Mouse (Mus musculus): ENCODE results near the gene Sntg2.
A peak's percentile ranks its signal among the peaks of the same experiment; 100 is the strongest.

The Sntg2 gene

DNA sequence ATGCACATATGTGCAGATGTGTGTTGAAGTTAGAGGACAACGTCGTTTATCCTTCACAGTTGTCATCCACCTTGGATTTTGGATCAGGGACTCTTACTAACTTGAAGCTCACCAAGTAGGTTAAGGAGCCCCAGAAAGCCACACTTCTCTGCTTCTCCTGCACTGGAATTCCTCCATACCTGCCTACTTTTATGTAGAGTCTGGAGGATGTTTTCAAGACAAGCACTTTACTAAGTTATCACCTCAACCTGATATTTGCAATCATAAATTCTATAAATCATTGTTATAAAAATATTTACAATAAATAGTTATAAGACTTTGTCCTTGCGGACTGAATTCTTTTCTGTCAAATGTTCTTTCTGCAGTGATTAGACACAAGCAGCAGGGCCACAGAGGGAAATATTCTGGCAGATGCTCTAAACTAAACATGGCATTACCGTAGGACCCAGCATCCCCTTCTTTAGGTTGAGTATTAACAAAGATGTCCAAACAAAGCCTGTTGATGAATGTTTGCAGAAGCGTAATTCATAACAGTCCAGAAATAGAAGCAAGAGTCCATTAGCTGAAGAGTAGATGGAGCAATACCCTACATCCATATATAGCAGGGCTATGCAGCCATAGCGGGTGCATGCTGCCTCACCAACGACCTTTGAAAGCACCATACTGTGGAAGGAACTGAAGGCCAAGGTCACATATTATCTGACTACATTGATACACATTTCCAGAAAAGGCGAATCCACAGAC, 100.8 kb downstream of the Sntg2 start:
- DNase-seq: no peak

DNA sequence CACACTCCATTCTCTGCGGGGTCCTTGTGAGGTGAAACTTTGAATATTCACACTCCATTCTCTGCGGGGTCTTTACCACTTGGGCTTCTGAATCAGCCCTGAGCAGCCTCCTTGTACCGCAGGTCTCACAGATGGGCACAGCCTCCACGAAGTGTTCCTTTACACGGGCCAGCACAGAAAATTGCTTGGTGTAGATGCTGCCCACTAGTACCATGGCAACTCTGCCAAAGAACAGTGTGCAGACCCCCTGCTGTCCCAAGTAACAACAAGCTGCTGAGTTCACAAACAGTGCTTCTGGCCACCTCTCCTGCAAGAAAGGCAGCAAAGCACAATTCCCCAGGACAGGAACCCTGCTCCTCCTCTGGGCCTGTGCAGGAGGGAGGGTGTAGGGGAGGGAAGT, 109.0 kb downstream of the Sntg2 start:
- no peak for DNase-seq

DNA sequence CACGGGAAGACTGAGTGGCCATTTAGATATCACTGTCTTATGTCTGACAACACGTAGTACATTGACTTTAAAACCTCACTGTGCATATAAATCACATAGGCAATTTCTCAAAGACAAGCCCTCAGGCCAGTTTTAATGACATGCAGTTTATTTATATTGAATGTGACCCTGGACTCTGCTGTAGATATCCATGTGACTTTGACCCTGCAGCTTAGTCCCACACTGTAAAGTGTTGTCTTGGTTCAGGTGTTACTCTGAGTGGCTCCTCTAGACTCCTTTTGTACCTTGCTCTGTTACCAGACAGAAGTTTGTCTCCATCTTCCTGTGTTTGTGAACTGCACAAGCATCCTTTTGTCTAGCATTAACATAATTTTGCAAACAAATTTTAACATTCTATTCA, 112.0 kb downstream of the Sntg2 start:
- no peak for DNase-seq

DNA sequence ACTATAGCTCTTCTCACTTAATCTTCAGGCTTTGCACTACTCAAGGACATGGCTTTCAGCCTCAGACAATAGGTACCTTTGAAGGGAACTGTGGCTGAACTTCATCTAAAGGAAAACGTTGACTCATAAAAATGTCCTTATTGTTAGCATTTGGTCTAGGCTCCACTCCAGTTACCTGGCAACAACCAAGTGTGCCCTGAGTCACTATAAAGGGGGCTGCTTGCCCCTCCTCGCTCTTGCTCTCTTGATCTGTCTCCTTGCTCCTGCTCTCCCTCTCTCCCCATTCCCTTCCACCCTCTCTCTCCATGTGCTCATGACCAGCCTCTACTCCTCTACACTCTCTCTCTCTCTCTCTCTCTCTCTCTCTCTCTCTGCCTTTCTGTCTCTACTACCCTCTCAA, 114.5 kb downstream of the Sntg2 start:
- no peak for DNase-seq

GRCm38 (mm10) chr12:30257664-30258063, 115.5 kb downstream of the Sntg2 start:
- no peak for DNase-seq

DNA sequence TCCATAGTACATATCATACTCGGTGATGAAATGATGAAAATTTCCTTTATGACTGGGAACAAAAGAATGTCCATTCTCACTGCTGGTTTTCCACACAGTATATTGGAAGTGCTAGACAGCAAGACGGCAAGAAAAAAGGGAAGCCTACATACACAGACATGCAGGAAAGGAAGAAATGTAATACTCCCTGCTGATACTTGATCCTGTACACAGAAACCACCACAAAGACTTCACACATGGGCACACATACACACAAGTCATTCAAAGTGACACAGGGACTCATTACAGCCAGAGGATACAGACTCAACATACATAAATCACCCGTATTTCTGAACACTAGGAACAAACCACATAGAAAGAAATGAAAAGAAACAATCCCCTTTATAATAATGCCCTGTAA, 117.0 kb downstream of the Sntg2 start:
- no peak for DNase-seq

DNA sequence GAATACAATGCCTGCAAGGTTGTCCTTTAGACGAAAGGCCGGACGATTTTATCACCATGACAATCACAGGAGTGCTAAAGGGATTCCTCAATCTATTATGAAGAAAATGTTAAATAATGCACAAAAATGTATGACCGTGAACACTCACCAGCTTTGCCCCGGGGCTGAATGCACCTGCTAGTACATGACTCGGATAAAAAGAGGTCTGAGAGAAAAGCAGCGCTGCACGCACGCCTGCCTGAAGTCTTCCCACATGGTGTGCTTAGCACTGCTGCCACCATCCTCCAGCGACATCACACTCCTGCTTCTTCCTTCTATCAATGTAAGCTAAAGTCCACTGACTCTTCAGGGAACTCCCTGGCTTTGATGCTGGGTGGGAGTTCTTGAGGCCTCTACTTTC, 118.6 kb downstream of the Sntg2 start:
- DNase-seq: no peak

DNA sequence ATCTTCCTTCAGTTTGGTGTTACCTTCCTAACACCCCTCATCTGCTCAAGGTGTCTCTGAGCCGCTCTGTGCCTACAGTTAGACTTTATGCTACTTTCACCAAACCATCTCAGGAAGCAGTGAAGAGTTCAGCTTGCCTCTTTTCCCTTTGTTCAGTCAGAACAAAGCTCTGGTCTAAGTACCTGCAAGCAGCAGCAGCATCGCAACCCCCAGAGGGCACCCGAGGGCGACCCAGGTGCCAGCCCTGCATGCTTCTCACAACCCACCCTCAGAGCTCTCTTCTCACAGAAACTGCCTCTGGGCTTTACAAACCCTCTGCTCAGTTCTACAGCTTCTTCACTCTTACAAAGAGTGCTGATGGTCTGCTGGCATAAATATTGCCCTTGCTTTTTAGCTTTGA, 120.8 kb downstream of the Sntg2 start:
- no peak for DNase-seq

DNA sequence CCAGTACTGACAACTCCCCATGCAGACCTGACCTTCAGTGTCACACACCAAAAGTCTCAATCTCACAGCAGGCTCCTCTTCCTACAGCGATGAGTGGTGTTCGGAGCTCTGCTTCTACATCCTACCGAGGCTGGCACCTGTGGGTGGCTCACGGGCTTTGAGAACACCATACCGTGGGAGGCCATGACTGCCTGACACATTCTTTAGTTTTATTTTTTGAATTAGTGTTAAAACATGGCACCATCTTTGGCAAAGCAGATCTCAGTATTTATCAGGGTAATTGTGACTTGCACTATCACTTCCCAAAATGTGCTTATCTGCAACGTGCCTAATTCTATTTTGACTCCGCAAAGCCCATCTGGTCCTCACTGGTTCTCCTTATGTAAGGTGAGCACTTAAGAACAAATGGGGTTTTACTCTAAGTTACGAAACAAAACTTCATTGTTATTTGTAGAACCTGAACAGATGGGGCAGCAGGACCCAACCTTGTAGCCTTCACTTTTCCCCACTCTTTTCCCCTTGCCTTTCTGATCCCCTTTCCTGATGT, 121.8 kb downstream of the Sntg2 start:
- no peak for DNase-seq

DNA sequence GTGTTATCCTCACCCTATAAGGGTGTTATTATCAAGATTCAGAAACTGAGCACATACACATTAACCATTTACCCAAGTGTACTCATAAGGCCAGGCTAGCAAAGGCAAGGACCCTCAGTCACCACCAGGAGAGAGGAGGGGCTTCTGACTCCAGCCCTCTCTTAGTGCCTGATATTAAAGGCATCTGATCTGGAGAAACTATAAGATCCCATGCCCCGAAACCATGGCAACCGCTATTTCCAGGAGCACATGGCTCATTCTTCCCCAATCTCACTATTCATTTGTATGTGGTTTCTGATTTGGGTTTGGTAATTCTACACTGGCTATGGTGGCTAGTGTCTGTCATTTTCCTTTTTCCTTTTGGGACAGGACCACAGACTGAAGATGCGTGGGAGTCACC, 124.1 kb downstream of the Sntg2 start:
- DNase-seq: no peak

GRCm38 (mm10) chr12:30246286-30246945, 126.8 kb downstream of the Sntg2 start:
- DNase-seq: peak; percentile 5 to 21

DNA sequence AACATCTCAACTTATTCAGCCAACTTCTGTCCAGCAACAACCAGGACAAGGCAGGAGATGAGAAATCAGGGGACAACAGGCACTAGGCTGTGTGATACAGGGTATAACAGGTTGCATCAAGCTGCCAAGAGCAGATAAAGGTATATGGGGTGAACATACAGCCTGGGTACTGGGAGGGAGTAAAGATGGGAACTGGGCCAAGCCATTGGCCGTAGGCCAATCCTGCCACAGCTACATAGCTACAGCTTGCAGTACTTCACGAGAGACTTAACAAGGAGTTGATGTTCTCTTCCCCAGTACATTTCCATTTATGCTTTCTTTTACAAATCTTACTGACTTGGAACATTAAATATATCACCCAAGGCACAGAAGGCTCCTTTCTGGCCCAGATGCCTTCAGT, 129.0 kb downstream of the Sntg2 start:
- DNase-seq: peak in 1 of 2 experiments; percentile 6

DNA sequence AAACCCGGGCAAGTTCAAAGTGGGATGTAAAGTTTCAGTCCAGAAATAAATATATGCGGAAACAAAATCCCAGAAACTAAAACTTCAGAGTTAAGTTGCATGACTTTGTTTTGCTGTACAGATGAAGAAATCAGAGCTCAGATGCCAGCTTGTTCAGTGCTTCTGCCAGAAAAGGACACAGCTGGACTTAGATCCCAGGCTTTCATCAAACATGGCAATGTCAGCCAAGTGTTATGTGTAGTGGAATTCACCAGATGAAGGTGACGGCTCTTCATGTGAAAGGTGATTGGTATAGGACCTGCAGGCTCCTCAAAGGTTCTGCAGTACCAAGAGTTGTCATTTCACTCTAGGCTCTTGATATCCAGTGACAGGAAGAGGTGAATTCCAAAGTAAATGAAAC, 132.3 kb downstream of the Sntg2 start:
- DNase-seq: no peak

GRCm38 (mm10) chr12:30234940-30235339, 138.2 kb downstream of the Sntg2 start:
- no peak for DNase-seq

DNA sequence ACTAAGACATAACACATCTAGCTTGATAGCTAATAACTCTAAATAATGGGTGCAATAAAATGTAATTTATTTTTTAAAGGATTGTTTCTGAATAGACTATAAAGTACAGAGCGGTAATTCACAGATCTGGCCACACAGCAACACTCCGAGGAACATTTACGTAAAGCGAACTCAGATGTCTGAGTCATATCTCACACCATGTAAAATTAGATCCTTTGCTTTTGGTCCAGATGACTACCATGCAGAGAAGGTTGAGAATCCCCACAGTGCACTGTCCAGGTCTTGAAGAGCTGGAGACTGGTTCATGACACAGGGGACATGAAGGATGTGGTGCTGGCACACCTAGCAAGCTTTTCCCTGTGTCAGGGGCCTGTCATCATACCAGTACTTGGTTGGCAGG, 145.2 kb downstream of the Sntg2 start:
- DNase-seq: no peak

- DNase-seq: no peak
Measured at GRCm38 (mm10) chr12:30226247-30226646, 146.9 kb downstream of the Sntg2 start.

DNA sequence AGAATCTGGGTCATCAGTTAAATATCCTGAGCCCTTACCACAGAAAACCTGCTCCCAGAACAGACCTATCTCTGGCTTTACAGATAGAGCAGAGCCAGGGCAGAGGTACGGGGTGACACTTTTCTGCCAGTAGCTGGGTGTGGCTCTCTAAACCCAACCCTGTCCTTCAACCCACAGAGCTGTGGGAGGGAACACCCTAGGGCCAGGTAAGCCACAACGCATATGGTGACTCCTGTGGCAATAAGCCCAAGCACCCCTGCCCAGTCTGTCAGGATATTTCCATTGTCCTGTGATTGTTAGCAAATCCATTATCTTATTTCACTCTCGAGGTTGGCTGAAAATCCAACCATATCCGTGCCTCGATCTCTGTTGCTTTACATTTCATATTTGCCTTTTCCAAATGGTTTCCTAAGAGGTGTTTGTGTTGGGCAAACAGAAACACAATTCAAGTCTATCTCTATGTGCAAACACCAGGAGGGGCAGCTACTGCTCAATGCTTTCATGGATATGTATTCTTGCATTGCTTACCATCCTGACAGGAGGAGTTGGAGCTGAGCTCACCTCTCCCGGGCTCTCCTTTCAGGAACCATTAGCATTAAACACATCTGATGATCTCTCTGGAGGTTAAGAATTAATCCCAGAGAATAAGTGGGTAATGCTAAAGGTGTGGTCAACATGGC, 156.3 kb downstream of the Sntg2 start:
- DNase-seq: no peak

GRCm38 (mm10) chr12:30214761-30215160, 158.4 kb downstream of the Sntg2 start:
- DNase-seq: no peak

- DNase-seq: no peak
Measured at GRCm38 (mm10) chr12:30210388-30210787, 162.8 kb downstream of the Sntg2 start.

- DNase-seq: no peak
Measured at GRCm38 (mm10) chr12:30208527-30208926, 164.6 kb downstream of the Sntg2 start.

GRCm38 (mm10) chr12:30208087-30208486, 165.1 kb downstream of the Sntg2 start:
- DNase-seq: no peak

GRCm38 (mm10) chr12:30204457-30204856, 168.7 kb downstream of the Sntg2 start:
- DNase-seq: no peak

DNA sequence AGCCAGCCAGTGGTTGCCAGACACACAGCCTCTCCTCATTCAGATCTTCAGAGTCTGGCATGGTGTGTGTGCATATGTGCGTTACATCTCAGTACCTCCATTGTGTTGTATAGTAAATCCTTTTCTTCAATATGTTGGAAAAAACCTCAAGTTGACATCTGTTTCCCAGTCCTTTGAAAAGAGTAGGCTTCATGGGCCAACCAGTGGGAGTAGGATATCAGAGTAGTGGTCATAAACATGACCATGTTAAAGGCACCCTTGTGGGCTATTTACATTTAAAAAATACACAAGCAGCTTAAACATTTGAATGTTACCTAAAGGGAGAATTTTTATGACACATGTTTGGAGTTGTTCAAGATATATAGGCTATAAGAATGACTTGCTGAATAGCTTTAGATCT, 170.4 kb downstream of the Sntg2 start:
- no peak for DNase-seq

GRCm38 (mm10) chr12:30201031-30201430, 172.1 kb downstream of the Sntg2 start:
- no peak for DNase-seq
